Mouse (Mus musculus) MEL (cell line): ENCODE measurements around the gene Ddx58. TPM values are rescaled to one million over a fixed set of nuclear protein-coding genes. Genes with fewer than 3 reads are reported as not detected.

Experiments used
- DNase-seq: peaks from one replicate; pipeline ENCODE4 v3.0.0; 2011; ENCODE audit warnings: low read depth, low spot score
- H3K27ac ChIP-seq: 2 replicates; pipeline ENCODE4 v1.5.1; 2012; ENCODE audit warnings: low read depth, mild to moderate bottlenecking, control low read depth, low read length, moderate library complexity; ENCODE audit not compliant: control insufficient read depth
- H3K27me3 ChIP-seq, 2 experiments: fragments of 150-350 bp in 1 of 2; sonication (generic) in 1 of 2; 2 replicates each; pipeline ENCODE4 v1.6.1; 2012; ENCODE audit warnings: low read length in 2 of 2, mild to moderate bottlenecking in 2 of 2, improper control_type of control experiment in 1 of 2, moderate library complexity in 1 of 2; ENCODE audit not compliant: insufficient read depth in 2 of 2, control insufficient read depth in 1 of 2
- H3K36me3 ChIP-seq, 2 experiments: 2 replicates each; pipeline ENCODE4 v1.6.1; 2012 to 2014; ENCODE audit warnings: low read length in 2 of 2, improper control_type of control experiment in 1 of 2, inconsistent platforms in 1 of 2, mild to moderate bottlenecking in 1 of 2; ENCODE audit not compliant: insufficient read depth in 2 of 2, control insufficient read depth in 1 of 2
- H3K4me1 ChIP-seq, 2 experiments: fragments of 150-350 bp in 1 of 2; sonication (generic) in 1 of 2; 2 replicates each; pipeline ENCODE4 v1.6.1; 2012; ENCODE audit warnings: low read length in 2 of 2, improper control_type of control experiment in 1 of 2, mild to moderate bottlenecking in 1 of 2; ENCODE audit not compliant: insufficient read depth in 2 of 2, control insufficient read depth in 1 of 2
- H3K4me3 ChIP-seq, 2 experiments: fragments of 150-350 bp in 1 of 2; sonication (generic) in 1 of 2; 2 replicates each; pipeline ENCODE4 v1.5.1; 2012; ENCODE audit warnings: low read depth in 2 of 2, low read length in 2 of 2, mild to moderate bottlenecking in 2 of 2, moderate library complexity in 2 of 2, control low read depth in 1 of 2, improper control_type of control experiment in 1 of 2; ENCODE audit not compliant: control insufficient read depth in 1 of 2, insufficient read depth in 1 of 2
- H3K79me2 ChIP-seq: 2 replicates; pipeline ENCODE4 v1.6.1; 2012; ENCODE audit warnings: mild to moderate bottlenecking, low read length, moderate library complexity; ENCODE audit not compliant: control insufficient read depth, poor library complexity, insufficient read depth
- H3K9ac ChIP-seq: 2 replicates; pipeline ENCODE4 v1.6.1; 2012; ENCODE audit warnings: low read depth, mild to moderate bottlenecking, control low read depth, low read length, moderate library complexity; ENCODE audit not compliant: control insufficient read depth, poor library complexity, severe bottlenecking
- H3K9me3 ChIP-seq: fragments of 150-350 bp; sonication (generic); replicated peaks from 2 replicates; pipeline ENCODE4 v1.6.1; 2012; ENCODE audit warnings: mild to moderate bottlenecking, low read length, improper control_type of control experiment, moderate library complexity; ENCODE audit not compliant: insufficient read depth
- CTCF ChIP-seq, 3 experiments: IDR thresholded peaks in 2 of 3; conservative IDR thresholded peaks in 1 of 3; 2 replicates each; pipeline ENCODE4 v1.5.1; 2011 to 2012; ENCODE audit warnings: low read length in 3 of 3, low read depth in 2 of 3, mild to moderate bottlenecking in 2 of 3, improper control_type of control experiment in 1 of 3, inconsistent platforms in 1 of 3, mixed read lengths in 1 of 3, moderate library complexity in 1 of 3; ENCODE audit not compliant: control insufficient read depth in 1 of 3, insufficient read depth in 1 of 3, poor library complexity in 1 of 3, severe bottlenecking in 1 of 3
- EP300 ChIP-seq, 2 experiments: IDR thresholded peaks; 2 replicates each; pipeline ENCODE4 v1.6.1; 2011; ENCODE audit warnings: improper control_type of control experiment in 2 of 2, low read length in 2 of 2, low read depth in 1 of 2, mild to moderate bottlenecking in 1 of 2
- GATA1 ChIP-seq: IDR thresholded peaks from 2 replicates; pipeline ENCODE4 v1.6.1; 2011; ENCODE audit warnings: low read depth, low read length, improper control_type of control experiment
- HCFC1 ChIP-seq: IDR thresholded peaks from 2 replicates; pipeline ENCODE4 v1.6.1; 2012; ENCODE audit warnings: low read depth, mild to moderate bottlenecking, inconsistent platforms, low read length, improper control_type of control experiment, moderate library complexity
- JUND ChIP-seq: IDR thresholded peaks from 2 replicates; pipeline ENCODE4 v1.6.1; 2011; ENCODE audit warnings: low read depth, mild to moderate bottlenecking, improper control_type of control experiment, low read length
- MAFK ChIP-seq: IDR thresholded peaks from 2 replicates; pipeline ENCODE4 v1.6.1; 2011; ENCODE audit warnings: low read depth, mild to moderate bottlenecking, low read length, improper control_type of control experiment, borderline replicate concordance
- MAX ChIP-seq: IDR thresholded peaks from 2 replicates; pipeline ENCODE4 v1.6.1; 2011; ENCODE audit warnings: low read length, improper control_type of control experiment
- MXI1 ChIP-seq: IDR thresholded peaks from 2 replicates; pipeline ENCODE4 v1.6.1; 2011; ENCODE audit warnings: mild to moderate bottlenecking, low read depth, low read length, improper control_type of control experiment
- POLR2A ChIP-seq, 2 experiments: IDR thresholded peaks; 2 replicates each; pipeline ENCODE4 v1.6.1; 2011 to 2012; ENCODE audit warnings: low read length in 2 of 2, mild to moderate bottlenecking in 2 of 2, control low read depth in 1 of 2, improper control_type of control experiment in 1 of 2, low read depth in 1 of 2, moderate library complexity in 1 of 2; ENCODE audit not compliant: control insufficient read depth in 1 of 2, insufficient read depth in 1 of 2, poor library complexity in 1 of 2
- POLR2AphosphoS5 ChIP-seq: IDR thresholded peaks from 2 replicates; pipeline ENCODE4 v1.6.1; 2012; ENCODE audit warnings: low read depth, borderline replicate concordance, mild to moderate bottlenecking, inconsistent platforms, low read length, moderate library complexity, mixed read lengths
- SMC3 ChIP-seq: IDR thresholded peaks from 2 replicates; pipeline ENCODE4 v1.6.1; 2011; ENCODE audit warnings: low read depth, low read length, improper control_type of control experiment
- TBP ChIP-seq: IDR thresholded peaks from 2 replicates; pipeline ENCODE4 v1.8.0; 2011; ENCODE audit warnings: low read depth, low read length, improper control_type of control experiment
- UBTF ChIP-seq: IDR thresholded peaks from 2 replicates; pipeline ENCODE4 v1.6.1; 2012; ENCODE audit warnings: low read depth, mild to moderate bottlenecking, inconsistent platforms, low read length, improper control_type of control experiment, moderate library complexity, borderline replicate concordance; ENCODE audit not compliant: insufficient read depth
- ZKSCAN1 ChIP-seq: IDR thresholded peaks from 2 replicates; pipeline ENCODE4 v1.6.1; 2012; ENCODE audit warnings: low read depth, mild to moderate bottlenecking, inconsistent platforms, low read length, improper control_type of control experiment, moderate library complexity
- ZMIZ1 ChIP-seq: IDR thresholded peaks from 2 replicates; pipeline ENCODE4 v1.6.1; 2012; ENCODE audit warnings: low read depth, mild to moderate bottlenecking, inconsistent platforms, low read length, improper control_type of control experiment, moderate library complexity
- polyA plus RNA-seq, 2 experiments: library from polyadenylated mRNA; stranded (reverse) in 1 of 2; unstranded in 1 of 2; fragments of >175 nt in 1 of 2; fragments of >200 nt in 1 of 2; gene quantifications; 2 replicates each; pipeline versions ENCODE4 v1.2.1 to v1.2.4; 2012; ENCODE audit warnings: low replicate concordance in 2 of 2, low read depth in 1 of 2; ENCODE audit not compliant: insufficient read length in 2 of 2, insufficient read depth in 1 of 2, missing spikeins in 1 of 2
- total RNA-seq: library from RNA; depleted of rRNA; stranded (reverse); fragments of 300-350 nt; gene quantifications from 2 replicates; pipeline ENCODE4 v1.2.3, GENCODE M21; 2012

Gene Ddx58
- total and polyA plus RNA-seq, 3 experiments: 0.58 to 1.0 TPM; not detected in 1

DNA sequence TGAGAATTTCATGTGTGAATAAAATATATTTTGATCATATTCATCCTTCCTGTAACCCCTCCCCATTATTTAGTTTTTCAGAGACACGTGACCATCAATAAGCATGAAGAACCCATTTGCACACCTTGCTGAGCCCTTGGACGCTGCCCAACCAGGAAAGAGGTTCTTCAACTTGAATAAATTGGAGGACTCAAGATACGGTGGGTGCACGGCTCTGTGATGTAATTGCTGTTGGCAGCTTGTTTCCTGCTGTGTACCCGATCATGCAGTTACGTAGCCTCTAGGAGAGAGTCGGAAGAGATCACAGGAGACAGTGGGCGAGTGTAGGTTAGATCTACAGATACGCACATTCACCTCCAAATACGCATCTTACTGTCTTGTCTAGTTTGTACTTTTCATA is 76.0 kb downstream of the Ddx58 start:
- TF ChIP-seq MAFK: no peak
- no peak for DNase-seq
- Histone ChIP-seq H3K9ac (no peak overlapping the region), H3K9me3 (no peaks in the 10 kb centered on the region), H3K27ac (no peak overlapping the region), H3K79me2 (no peaks in the 10 kb centered on the region), H3K4me1 (no peaks in the 10 kb centered on the region), H3K36me3 (peaks cover 0 to 2% of the 10 kb centered on the region in 2 experiments; a peak in 1 of 4 replicates), H3K27me3 (no peaks in the 10 kb centered on the region), H3K4me3 (no peak overlapping the region)

DNA sequence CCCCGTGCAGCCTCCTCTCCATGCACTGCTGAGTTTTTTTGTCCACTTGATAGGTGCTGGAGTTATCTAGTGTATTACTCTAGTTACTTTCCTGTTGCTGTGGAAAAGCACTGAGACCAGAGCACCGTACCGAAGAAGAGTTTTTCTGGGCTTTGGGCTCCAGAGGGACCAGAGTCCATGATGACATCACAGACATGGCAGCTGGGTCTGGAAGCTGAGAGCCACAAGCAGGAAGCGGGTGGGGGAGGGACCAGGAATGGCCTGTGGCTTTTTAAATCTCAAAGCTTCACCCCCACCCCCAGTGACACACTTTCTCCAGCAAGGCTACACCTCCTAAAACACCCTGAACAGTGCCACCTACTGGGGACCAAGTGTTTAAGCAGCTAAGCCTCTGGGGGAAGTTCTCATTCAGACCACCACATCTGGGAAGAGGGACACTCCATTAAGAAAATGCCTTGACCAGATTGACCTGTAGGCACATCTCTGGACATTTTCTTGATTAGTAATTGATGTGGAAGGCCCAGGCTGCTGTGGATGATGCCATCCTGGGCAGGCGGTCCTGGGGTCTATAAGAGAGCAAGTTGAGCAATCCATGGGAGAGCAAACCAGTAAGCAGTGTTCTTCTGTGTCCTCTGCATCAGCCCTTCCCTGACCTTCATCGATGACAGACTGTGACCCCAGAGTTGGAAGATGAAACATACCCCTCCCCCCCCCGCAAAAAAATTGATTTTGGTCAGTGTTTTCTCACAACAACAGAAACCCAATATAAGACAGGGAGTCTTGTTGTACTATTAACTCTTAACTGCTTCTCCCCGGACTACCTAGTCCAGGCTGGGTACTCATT is 78.8 kb downstream of the Ddx58 start:
- no peak overlapping the region for H3K4me3 ChIP-seq
- H3K36me3 ChIP-seq: no peaks in the 10 kb centered on the region; a peak in 1 of 4 replicates
- no peak overlapping the region for H3K9ac ChIP-seq
- H3K27ac ChIP-seq: no peak overlapping the region
- DNase-seq: no peak
- H3K79me2 ChIP-seq: no peaks in the 10 kb centered on the region
- TF ChIP-seq GATA1: no peak
- TF ChIP-seq POLR2AphosphoS5: no peak
- TF ChIP-seq CTCF (IDR thresholded peaks at IDR 0.05 in 2 of 3, conservative IDR thresholded peaks at IDR 0.05 in 1 of 3; ENCODE audit: control insufficient read depth in 1 of 3, insufficient read depth in 1 of 3, low read depth in 2 of 3, low read length in 3 of 3, poor library complexity in 1 of 3, severe bottlenecking in 1 of 3): peak in 2 of 3 experiments; percentile 22 to 27; a peak in 3 of 6 replicates
- TF ChIP-seq MXI1: no peak
- TF ChIP-seq TBP: no peak
- no peak for TF ChIP-seq HCFC1
- no peak for TF ChIP-seq ZKSCAN1
- no peaks in the 10 kb centered on the region for H3K27me3 ChIP-seq
- no peaks in the 10 kb centered on the region for H3K4me1 ChIP-seq
- H3K9me3 ChIP-seq: no peaks in the 10 kb centered on the region

DNA sequence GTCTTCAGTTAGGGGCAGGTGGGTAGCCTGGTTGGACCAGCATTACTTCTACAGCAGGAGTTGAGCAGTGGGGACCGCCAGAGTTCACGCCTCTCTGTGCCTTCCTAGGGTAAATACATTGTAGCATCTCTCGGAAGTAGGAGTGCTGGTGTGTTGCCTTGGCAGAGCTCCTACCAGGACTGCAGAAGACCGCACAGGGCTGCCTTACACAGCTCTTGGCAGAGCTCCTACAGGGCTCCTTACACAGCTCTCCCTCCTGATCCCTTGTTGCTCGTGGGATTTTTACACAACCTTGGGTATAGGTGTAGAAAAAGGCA is 81.4 kb downstream of the Ddx58 start:
- no peak for DNase-seq
- Histone ChIP-seq H3K4me1 (no peaks in the 10 kb centered on the region), H3K36me3 (no peaks in the 10 kb centered on the region), H3K9ac (no peak overlapping the region), H3K4me3 (no peak overlapping the region), H3K79me2 (no peaks in the 10 kb centered on the region), H3K27ac (no peak overlapping the region), H3K9me3 (no peaks in the 10 kb centered on the region), H3K27me3 (no peaks in the 10 kb centered on the region)
- TF ChIP-seq ZKSCAN1 (no peak), ZMIZ1 (no peak), POLR2A (IDR thresholded peaks at IDR 0.05; ENCODE audit: control insufficient read depth in 1 of 2, insufficient read depth in 1 of 2, low read depth in 1 of 2, low read length in 2 of 2, poor library complexity in 1 of 2) (no peak), EP300 (IDR thresholded peaks at IDR 0.05; ENCODE audit: low read depth in 1 of 2, low read length in 2 of 2) (no peak), MAX (no peak), CTCF (IDR thresholded peaks at IDR 0.05 in 2 of 3, conservative IDR thresholded peaks at IDR 0.05 in 1 of 3; ENCODE audit: control insufficient read depth in 1 of 3, insufficient read depth in 1 of 3, low read depth in 2 of 3, low read length in 3 of 3, poor library complexity in 1 of 3, severe bottlenecking in 1 of 3) (no peak), UBTF (no peak), JUND (no peak), SMC3 (no peak), POLR2AphosphoS5 (no peak)
